Mouse (Mus musculus) liver, postnatal 0 days (tissue): ENCODE data around the gene Syngap1. TPM values are rescaled to one million over a fixed set of nuclear protein-coding genes. Genes with fewer than 3 reads are reported as not detected.

Source experiments
- ATAC-seq: fragments of 200-750 bp; cut with Nextera tagmentation; 2 replicates; pipeline ENCODE4 v1.8.0; 2017; ENCODE audit warnings: mild to moderate bottlenecking, moderate library complexity
- DNase-seq: peaks from one replicate; pipeline ENCODE4 v3.0.0-alpha.2; 2016
- H3K27ac ChIP-seq: fragments of 300-500 bp; sonication (generic); 2 replicates; pipeline ENCODE4 v1.5.1; 2014; ENCODE audit warnings: antibody characterized with exemption, moderate library complexity, mild to moderate bottlenecking, low read depth
- H3K27me3 ChIP-seq: fragments of 300-500 bp; sonication (generic); 2 replicates; pipeline ENCODE4 v1.6.1; 2014; ENCODE audit warnings: low read length, control low read depth, mixed read lengths; ENCODE audit not compliant: insufficient read depth
- H3K36me3 ChIP-seq: fragments of 300-500 bp; sonication (generic); replicated peaks from 2 replicates; pipeline ENCODE4 v1.6.1; 2014; ENCODE audit warnings: mild to moderate bottlenecking, control low read depth, low read length, moderate library complexity, mixed read lengths; ENCODE audit not compliant: insufficient read depth
- H3K4me1 ChIP-seq: fragments of 300-500 bp; sonication (generic); 2 replicates; pipeline ENCODE4 v1.6.1; 2014; ENCODE audit warnings: antibody characterized with exemption, mild to moderate bottlenecking, control low read depth; ENCODE audit not compliant: insufficient read depth
- H3K4me2 ChIP-seq: fragments of 300-500 bp; sonication (generic); 2 replicates; pipeline ENCODE4 v1.6.1; 2014; ENCODE audit warnings: low read depth, mild to moderate bottlenecking, low read length, moderate library complexity, mixed read lengths
- H3K4me3 ChIP-seq: fragments of 300-500 bp; sonication (generic); 2 replicates; pipeline ENCODE4 v1.5.1; 2014; ENCODE audit warnings: low read depth, low read length
- H3K9ac ChIP-seq: fragments of 300-500 bp; sonication (generic); replicated peaks from 2 replicates; pipeline ENCODE4 v1.6.1; 2014; ENCODE audit warnings: mild to moderate bottlenecking, moderate library complexity
- H3K9me3 ChIP-seq: fragments of 300-500 bp; sonication (generic); 2 replicates; pipeline ENCODE4 v1.6.1; 2016; ENCODE audit warnings: mild to moderate bottlenecking, control low read depth, low read length, mixed read lengths
- CTCF ChIP-seq: sonication (generic); IDR thresholded peaks from 2 replicates; pipeline ENCODE4 v1.5.1; 2016; ENCODE audit warnings: antibody characterized with exemption, low read depth
- EP300 ChIP-seq: IDR thresholded peaks from 2 replicates; pipeline ENCODE4 v1.6.1; 2016; ENCODE audit warnings: antibody characterized with exemption, low read depth, mild to moderate bottlenecking
- WGBS: fragments of 180-500 bp; shearing (Covaris S2); extraction: QIAGEN DNeasy Blood & Tissue Kit; methylation state at CpG from one replicate; pipeline ENCODE4 v1.1.7; 2014; ENCODE audit not compliant: insufficient replicate concordance; 5-methylcytosine and 5-hydroxymethylcytosine counted together
- polyA plus RNA-seq: library from polyadenylated mRNA; unstranded; fragments of >200 nt; fragmentation: Nextera tagmentation; extraction: Ambion mirVana; gene quantifications from 2 replicates; pipeline ENCODE4 v1.2.1, GENCODE M21; 2015

Gene Syngap1
- polyA plus RNA-seq, 1 experiment from 2014 or later = 0.33 TPM

DNA sequence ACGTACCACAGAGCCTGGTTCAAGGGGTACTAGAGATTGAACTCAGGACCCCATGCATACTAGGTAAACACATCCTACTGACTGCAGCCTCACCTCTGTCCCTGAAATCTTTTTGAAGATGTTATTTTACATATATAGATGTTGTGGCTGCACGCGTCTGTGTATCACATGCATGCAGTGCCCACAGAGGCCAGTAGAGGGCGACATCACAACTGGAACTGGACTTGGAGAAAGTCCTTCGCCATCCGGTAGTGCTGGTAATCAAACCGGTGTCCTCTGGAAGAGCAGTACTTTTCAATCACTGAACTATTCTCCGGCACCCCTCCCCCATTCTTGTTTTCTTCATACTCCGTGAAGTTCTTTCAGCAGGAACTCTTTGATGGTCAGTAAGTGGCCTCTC, 63.4 kb downstream of the Syngap1 start:
- H3K9me3 ChIP-seq = no peaks in the 10 kb centered on the region
- no peak overlapping the region for H3K4me3 ChIP-seq
- no peak overlapping the region for H3K9ac ChIP-seq
- ATAC-seq (no peak), DNase-seq (peak; percentile 78)
- peak; percentile 89 for TF ChIP-seq CTCF
- no peak for TF ChIP-seq EP300
- no peaks in the 10 kb centered on the region for H3K36me3 ChIP-seq
- H3K4me2 ChIP-seq = no peak overlapping the region
- H3K27me3 ChIP-seq = no peaks in the 10 kb centered on the region
- peaks cover 2% of the 10 kb centered on the region; the same call in 1 of the 2 replicates for H3K4me1 ChIP-seq
- H3K27ac ChIP-seq = no peak overlapping the region
- 50% methylated on average over 9 of the region's 9 CpGs for WGBS

GRCm38 (mm10) chr17:27004903-27005485, 63.9 kb downstream of the Syngap1 start:
- 59% methylated on average over 19 of the region's 19 CpGs for WGBS
- Histone ChIP-seq H3K27ac (no peak overlapping the region), H3K4me1 (peaks cover 2% of the 10 kb centered on the region; the same call in 1 of the 2 replicates), H3K36me3 (no peaks in the 10 kb centered on the region), H3K4me2 (no peak overlapping the region), H3K4me3 (no peak overlapping the region), H3K9ac (no peak overlapping the region), H3K27me3 (no peaks in the 10 kb centered on the region), H3K9me3 (no peaks in the 10 kb centered on the region)
- DNase-seq (no peak), ATAC-seq (no peak)
- TF ChIP-seq CTCF = no peak
- no peak for TF ChIP-seq EP300

DNA sequence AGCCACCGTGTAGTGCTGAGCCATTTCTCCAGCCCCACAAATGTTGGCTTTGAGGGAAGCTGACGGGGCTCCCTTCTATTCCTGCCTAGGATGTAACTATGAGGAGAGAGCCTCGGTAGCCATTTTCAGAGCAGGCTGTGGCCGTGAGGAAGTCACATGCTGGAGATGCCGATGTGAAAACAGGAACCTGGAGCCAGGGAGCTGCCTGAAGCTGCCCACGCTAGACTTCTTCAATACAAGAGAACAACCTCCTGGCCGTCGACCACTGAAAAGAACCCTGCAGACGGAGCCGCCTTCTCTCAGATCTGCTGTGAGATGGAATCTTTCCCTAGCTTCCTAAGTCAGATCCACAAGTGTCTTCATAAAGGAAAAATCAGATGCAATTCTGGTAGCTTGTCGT, 64.6 kb downstream of the Syngap1 start:
- Histone ChIP-seq H3K27me3 (no peaks in the 10 kb centered on the region), H3K27ac (no peak overlapping the region), H3K9me3 (no peaks in the 10 kb centered on the region), H3K9ac (no peak overlapping the region), H3K36me3 (no peaks in the 10 kb centered on the region), H3K4me3 (no peak overlapping the region), H3K4me2 (no peak overlapping the region), H3K4me1 (peaks cover 2% of the 10 kb centered on the region; the same call in 1 of the 2 replicates)
- no peak for ATAC-seq
- no peak for TF ChIP-seq EP300
- TF ChIP-seq CTCF = no peak
- 28% methylated on average over 11 of the region's 11 CpGs for WGBS
- no peak for DNase-seq

GRCm38 (mm10) chr17:27008277-27008676, 67.2 kb downstream of the Syngap1 start:
- no peak overlapping the region for H3K4me3 ChIP-seq
- H3K9ac ChIP-seq = no peak overlapping the region
- no peaks in the 10 kb centered on the region for H3K36me3 ChIP-seq
- no peak overlapping the region for H3K4me2 ChIP-seq
- 24% methylated on average over 2 of the region's 2 CpGs for WGBS
- no peaks in the 10 kb centered on the region for H3K27me3 ChIP-seq
- TF ChIP-seq EP300 (no peak), CTCF (no peak)
- no peak overlapping the region for H3K27ac ChIP-seq
- H3K9me3 ChIP-seq = no peaks in the 10 kb centered on the region
- peaks cover 8% of the 10 kb centered on the region for H3K4me1 ChIP-seq
- DNase-seq = no peak
- ATAC-seq = no peak

- no peak overlapping the region for H3K4me2 ChIP-seq
- no peak overlapping the region for H3K4me3 ChIP-seq
- H3K27ac ChIP-seq = no peak overlapping the region
- no peak for DNase-seq
- no peaks in the 10 kb centered on the region for H3K36me3 ChIP-seq
- no peaks in the 10 kb centered on the region for H3K27me3 ChIP-seq
- no peak overlapping the region for H3K9ac ChIP-seq
- H3K9me3 ChIP-seq = no peaks in the 10 kb centered on the region
- H3K4me1 ChIP-seq = peaks cover 8% of the 10 kb centered on the region
- no peak for ATAC-seq
- 85% methylated on average over 10 of the region's 10 CpGs for WGBS
- no peak for TF ChIP-seq CTCF
- no peak for TF ChIP-seq EP300
Measured at GRCm38 (mm10) chr17:27011167-27011566, 70.1 kb downstream of the Syngap1 start.

DNA sequence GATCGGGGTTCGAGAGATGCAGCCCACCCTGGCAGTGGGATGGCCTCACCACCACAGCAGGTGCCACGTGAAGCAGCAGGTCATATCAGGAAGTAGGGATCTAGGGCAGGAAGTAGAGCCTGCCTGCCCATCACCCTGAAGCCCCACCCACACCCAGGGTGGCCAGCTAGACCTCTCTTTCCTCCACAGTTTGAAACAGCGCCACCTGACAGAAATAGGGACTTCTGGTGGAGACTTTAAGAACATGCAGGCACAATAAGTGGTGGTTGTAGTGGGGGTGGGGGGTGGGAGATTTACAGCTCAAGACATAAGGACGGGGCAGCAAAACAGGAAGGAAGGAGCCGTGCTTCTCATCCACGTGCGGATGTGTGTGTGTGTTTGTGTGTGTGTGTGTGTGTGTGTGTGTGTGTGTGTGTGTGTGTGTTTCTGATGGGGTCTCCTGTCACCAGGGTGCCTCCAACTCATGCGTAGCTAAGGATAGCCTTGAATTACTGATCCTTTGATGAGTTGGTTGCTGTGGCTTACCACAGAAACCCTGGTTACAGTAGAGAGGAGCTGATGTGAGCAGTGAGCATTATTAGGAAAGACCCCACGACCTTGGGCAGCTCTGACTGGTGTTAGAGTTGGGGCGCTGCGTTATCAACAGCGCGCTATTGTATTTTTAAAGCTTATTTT, 71.1 kb downstream of the Syngap1 start:
- H3K4me2 ChIP-seq = peak overlapping the region; percentile 55
- no peaks in the 10 kb centered on the region for H3K9me3 ChIP-seq
- no peak overlapping the region for H3K9ac ChIP-seq
- DNase-seq = peak; percentile 67
- peaks cover 8% of the 10 kb centered on the region for H3K4me1 ChIP-seq
- H3K36me3 ChIP-seq = no peaks in the 10 kb centered on the region
- 26% methylated on average over 14 of the region's 14 CpGs for WGBS
- no peak overlapping the region for H3K27ac ChIP-seq
- peak; percentile 71 for ATAC-seq
- H3K4me3 ChIP-seq = 0 out of 2 replicates have a peak overlapping the region, but pooled peaks have one; percentile 13
- no peaks in the 10 kb centered on the region for H3K27me3 ChIP-seq
- no peak for TF ChIP-seq EP300
- TF ChIP-seq CTCF = peak; percentile 50; the same call in 1 of the 2 replicates
